Mouse (Mus musculus) E14TG2a.4 (cell line): ENCODE measurements around the gene Prr22.

Experiments used
- CTCF ChIP-seq: conservative IDR thresholded peaks from 2 replicates; pipeline ENCODE4 v1.5.1; 2014; ENCODE audit warnings: low read length
- POU5F1 ChIP-seq: IDR thresholded peaks from 2 replicates; pipeline ENCODE4 v1.6.1; 2014; ENCODE audit warnings: low read length, borderline replicate concordance

DNA sequence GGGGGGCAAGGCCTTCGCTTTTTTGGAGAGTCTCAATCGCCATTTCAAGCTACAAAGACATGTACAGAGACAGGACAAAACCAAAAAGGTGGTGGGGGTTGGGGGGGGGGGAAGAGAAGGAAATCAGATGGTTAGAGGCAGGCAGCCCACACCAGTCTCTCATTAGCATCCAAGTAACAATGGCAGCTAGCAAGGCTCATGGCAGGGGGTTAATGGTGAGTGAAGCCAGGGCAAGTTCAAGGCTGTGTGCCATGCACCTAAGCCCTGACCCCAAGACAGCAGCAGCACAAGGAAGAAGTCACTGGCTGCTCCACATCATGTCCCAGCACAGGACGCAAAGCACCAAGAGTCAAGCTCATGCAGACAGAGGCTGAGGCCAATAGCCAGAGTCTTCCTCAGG is 29.2 kb downstream of the Prr22 start:
- TF ChIP-seq CTCF: no peak
- no peak for TF ChIP-seq POU5F1
